Mouse (Mus musculus): ENCODE measurements at regions not wholly inside any gene's neighbourhood (a gene's known extent, or its start where the extent isn't known, plus 50 kb on each side); places are given as distances from the start of the nearest gene placed in this dataset.

GRCm38 (mm10) chr2:75754606-75755005 is 50.2 kb upstream of the Nfe2l2 start:
- no peak for DNase-seq (ENCODE audit: low spot score in 2 of 2)
- intact Hi-C loops (cut with DNase I): no loop called here

Data from left cerebral cortex, postnatal 14 days (tissue).